Mouse (Mus musculus) 3T3-L1 (cell line): ENCODE measurements around the gene Dbr1.

ENCODE experiments used
- DNase-seq: peaks from one replicate; pipeline ENCODE4 v3.0.0-alpha.2; 2015; ENCODE audit warnings: low read depth, low spot score

The Dbr1 gene

DNA sequence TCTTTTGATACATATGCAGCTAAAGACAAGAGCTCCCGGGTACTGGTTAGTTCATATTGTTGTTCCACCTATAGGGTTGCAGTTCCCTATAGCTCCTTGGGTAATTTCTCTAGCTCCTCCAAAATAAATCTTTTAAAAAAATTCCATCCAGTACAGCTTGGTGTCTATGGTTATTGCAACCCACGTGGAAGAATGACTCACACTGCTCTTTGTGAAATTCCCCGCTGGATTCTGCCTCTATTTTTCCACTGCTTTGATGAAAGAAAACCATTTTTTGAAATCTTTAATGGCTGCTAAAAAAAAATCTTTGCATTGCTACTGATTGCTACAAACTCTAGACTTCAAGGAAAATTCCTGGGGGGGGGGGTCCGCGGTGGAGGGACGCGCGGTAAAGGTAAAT, 44.1 kb downstream of the Dbr1 start:
- DNase-seq = peak; percentile 75

DNA sequence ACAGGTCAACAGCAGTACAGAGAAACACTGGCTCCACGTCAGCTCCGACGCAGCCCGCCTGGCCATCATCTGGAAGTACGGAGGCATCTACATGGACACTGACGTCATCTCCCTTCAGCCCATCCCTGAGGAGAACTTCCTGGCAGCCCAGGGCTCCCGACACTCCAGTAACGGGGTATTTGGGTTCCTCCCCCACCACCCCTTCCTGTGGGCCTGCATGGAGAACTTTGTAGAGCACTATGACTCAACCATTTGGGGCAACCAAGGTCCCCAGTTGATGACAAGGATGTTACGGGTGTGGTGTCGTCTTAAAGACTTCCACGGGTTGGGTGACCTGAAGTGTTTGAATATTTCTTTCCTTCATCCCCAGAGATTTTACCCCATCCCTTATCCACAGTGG, 44.6 kb downstream of the Dbr1 start:
- DNase-seq = no peak

DNA sequence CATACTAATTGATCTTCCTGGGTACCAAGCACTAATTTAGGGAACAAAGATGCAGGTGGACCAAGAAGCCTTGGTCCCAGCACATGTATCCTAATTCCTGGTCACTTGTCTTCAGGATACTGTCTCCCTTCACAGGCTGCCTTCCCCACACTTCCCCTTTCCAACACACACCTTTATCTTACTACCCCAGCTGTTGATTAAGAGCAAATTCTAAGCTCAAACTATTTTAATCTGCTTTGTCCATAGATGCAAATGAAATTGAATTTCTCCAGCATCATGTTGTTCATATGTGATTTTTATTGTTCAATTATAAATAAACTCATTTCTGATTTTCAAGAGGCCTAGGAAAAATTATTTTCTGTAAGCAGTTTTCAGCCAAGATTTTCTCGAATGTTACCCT, 46.4 kb downstream of the Dbr1 start:
- no peak for DNase-seq

DNA sequence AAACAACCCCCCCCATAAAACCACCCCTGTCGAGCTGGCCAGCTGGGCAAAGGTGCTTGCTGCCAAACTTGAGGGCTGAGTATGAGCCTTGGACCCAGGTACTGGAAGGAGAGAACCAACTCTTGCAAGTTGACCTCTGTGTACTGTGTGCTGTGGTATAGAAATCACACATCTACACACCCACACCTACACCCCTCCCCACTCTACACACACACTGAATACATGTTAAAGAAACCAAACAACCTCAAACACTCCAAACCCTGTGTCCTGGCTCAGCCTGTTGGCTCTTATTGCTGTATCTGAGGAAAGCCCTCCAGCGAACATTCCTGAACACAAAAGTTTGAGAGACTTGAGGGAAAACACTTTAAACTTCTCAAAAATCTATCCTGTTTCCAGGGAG, 47.4 kb downstream of the Dbr1 start:
- DNase-seq = no peak

DNA sequence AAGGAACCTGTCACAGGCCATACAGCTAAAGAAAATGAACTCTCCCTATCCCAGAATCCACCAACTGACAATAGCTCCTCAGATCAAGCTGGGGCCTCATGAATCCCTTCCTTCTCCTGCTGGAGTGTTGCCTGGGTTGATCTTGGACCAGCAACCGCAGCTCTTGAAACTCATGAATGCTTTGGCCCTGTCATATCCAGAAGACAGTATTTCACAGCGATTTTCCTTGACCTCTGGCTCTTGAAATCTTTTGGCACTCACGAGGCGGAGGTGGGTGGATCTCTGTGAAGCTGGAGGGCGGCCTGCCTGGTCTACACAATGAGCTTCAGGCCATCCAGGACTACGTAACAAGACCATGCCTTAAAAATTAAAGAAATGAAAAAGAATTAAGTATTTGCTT, 48.5 kb downstream of the Dbr1 start:
- no peak for DNase-seq

DNA sequence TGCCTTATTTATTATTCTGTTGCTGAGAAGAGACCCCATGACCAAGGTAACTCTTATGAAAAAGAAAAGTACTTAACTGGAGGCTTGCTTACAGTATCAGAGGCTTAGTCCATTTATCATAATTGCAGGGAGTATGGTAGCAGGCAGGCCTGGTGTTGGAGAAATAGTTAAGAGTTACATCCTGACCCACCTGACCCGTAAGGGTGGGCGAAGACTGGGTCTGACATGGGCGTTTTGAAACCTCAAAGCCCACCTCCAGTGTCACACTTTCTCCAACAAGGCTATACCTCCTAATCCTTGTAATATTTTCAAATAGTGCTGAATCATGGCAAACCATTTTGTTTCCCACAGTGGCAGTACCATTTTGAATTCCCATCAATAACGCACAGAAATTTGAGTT, 53.0 kb downstream of the Dbr1 start:
- DNase-seq = no peak

DNA sequence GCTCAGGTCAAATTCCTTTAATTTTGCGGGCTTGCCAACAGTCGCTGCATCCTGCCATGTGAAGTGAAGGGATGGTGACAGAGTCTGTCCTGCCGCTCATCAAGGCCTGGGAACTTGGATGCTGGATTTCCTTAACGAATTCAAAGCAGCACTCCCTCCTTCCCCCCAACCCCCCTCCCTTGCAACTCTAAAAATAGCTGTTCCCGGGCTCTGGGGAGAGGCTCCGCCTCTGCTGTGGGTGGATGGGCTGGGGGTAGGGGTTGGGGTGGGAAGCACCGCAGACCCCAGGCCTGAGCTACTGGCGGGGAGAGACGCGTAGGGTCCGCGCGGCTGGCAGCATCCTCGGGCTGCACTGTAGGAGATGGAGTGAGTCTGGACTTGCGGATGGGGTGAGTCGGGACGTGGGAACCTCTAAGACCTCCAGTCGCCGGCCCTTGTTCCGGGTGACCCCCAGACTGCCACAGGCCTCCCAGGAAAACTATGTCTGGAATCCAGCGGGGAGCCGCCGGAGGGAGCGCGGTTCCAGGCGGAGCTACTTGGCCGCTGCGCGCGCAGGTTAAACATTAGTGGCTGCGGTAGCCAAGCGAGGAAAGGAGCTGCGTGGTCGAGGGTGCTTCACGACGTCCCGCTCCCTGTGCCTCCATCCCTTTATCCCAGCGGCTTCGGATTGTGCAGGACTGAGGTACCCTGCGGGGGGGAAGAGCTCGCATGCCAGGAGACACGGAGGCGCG, 53.8 kb downstream of the Dbr1 start, which contains the start of gene Dzip1l:
TSS of gene Dzip1l (plus strand) at position 216 of the 731 bp plus-strand sequence.
- peak; percentile 85 for DNase-seq

DNA sequence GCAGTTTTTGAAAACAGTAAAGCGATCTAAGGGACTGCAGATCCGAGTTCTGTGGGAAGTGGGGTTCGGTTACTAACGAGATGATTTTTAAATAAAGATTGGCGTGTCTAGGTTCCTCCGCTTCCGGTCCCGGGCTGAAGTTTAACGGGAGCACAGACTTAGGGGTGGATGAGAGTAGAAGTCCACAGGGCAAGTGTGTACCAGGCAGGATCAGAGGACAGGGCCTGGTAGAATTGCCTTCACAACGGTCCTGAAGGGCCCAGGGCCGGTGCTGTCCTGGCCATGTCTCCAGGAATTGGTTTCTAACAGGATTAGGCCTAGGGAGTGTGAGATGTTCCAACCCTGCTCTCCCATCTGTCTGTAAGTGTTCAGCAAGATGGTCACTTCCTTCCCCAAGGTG, 54.5 kb downstream of the Dbr1 start:
- peak; percentile 64 for DNase-seq

DNA sequence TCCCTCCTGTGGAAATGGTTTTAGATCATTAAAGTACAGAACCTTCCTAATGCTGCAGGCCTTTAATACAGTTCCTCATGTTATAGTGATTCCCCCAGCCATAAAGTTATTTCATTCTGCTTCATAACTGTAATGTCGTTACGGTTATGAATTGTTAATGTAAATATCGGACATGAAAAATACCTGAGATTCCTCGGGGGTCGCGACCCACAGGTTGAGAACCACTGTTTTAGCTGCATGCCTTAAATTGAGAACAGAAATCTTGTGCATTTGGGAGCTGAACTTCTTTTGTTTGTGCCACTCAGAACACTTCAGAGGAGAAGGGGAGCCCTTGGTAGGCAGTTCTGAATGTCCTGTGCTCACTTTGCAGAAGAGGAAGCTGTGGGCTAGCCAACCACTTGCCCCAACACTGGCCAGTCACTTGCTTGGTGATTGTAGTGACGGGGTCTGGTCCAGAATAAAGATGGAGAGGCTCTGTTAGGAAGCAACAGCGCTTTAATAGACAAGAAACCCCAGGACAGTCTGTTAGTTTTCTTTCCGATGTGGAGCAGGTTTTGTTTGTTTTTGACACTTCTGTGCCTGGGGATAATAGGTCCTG, 55.0 kb downstream of the Dbr1 start:
- peak; percentile 38 for DNase-seq

DNA sequence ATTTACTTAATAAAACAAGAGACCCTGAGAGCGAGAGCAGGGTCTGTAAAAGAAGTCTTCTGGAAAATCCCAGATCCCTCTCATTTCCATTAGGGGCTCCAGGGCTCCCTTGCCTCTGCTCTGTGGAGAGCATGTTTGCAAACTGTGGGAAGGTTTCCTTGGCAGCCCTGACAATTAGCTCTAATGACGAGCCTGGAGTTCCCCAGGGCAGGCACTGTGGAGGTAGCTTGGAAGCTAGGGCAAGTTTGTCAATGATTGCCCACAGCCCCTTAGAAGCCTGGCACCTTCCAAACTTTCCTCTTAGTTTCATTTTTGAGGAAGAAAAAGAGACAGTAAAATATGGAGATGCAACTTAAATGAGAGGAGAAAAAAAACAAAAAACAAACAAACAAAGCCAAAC, 56.2 kb downstream of the Dbr1 start:
- peak; percentile 25 for DNase-seq

DNA sequence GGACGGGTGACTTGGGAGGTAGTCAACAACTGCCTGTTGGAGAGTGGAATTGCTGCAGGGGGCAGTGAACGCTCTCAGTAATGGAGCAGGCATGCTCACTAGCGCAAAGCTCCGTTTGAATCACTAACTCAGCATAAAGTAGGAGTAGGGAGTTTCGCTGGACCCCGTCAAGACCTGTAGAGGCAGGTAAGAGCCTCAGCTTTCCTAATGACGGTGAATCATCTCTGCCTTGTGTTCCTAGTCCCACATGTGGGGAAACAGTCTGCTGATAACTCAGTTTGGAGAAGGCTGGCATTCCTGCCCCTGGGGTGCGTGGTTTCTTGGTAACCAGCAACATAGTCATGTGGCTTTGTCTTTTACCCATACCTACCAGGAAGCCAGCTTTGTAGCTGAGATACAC, 56.7 kb downstream of the Dbr1 start:
- peak; percentile 64 for DNase-seq
